Mouse (Mus musculus) yolk sac, embryonic 10.5 days (tissue): ENCODE measurements at regions not wholly inside any gene's neighbourhood (a gene's known extent, or its start where the extent isn't known, plus 50 kb on each side); places are given as distances from the start of the nearest gene placed in this dataset.

ENCODE experiments used
- DNase-seq: peaks from one replicate; pipeline ENCODE4 v3.0.0-alpha.2; 2017; ENCODE audit warnings: low spot score

GRCm38 (mm10) chr1:13941351-13941750 lies 2151.8 kb downstream of the 4930444P10Rik start:
- no peak for DNase-seq

GRCm38 (mm10) chr1:13938344-13938743 lies 2154.8 kb downstream of the 4930444P10Rik start:
- no peak for DNase-seq

GRCm38 (mm10) chr1:13935938-13936491 lies 2157.1 kb downstream of the 4930444P10Rik start:
- DNase-seq = no peak

- DNase-seq = no peak
Measured at GRCm38 (mm10) chr1:13928679-13929078, 2164.4 kb downstream of the 4930444P10Rik start.

- DNase-seq = no peak
Measured at GRCm38 (mm10) chr1:13927964-13928363, 2165.2 kb downstream of the 4930444P10Rik start.

GRCm38 (mm10) chr1:13925994-13926393 lies 2167.1 kb downstream of the 4930444P10Rik start:
- DNase-seq = no peak

- no peak for DNase-seq
Measured at GRCm38 (mm10) chr1:13915216-13915615, 2177.9 kb downstream of the 4930444P10Rik start.

GRCm38 (mm10) chr1:13879126-13879525 lies 2214.0 kb downstream of the 4930444P10Rik start:
- DNase-seq = no peak

- no peak for DNase-seq
Measured at GRCm38 (mm10) chr1:13873925-13874324, 2219.2 kb downstream of the 4930444P10Rik start.

- DNase-seq = no peak
Measured at GRCm38 (mm10) chr1:13872536-13872935, 2220.6 kb downstream of the 4930444P10Rik start.

GRCm38 (mm10) chr1:13870631-13871286 lies 2222.4 kb downstream of the 4930444P10Rik start:
- DNase-seq = no peak

GRCm38 (mm10) chr1:13865713-13866112 lies 2227.4 kb downstream of the 4930444P10Rik start:
- no peak for DNase-seq

- DNase-seq = no peak
Measured at GRCm38 (mm10) chr1:13863712-13864111, 2229.4 kb downstream of the 4930444P10Rik start.

GRCm38 (mm10) chr1:13861070-13861511 lies 2232.0 kb downstream of the 4930444P10Rik start:
- no peak for DNase-seq

GRCm38 (mm10) chr1:13860469-13860868 lies 2232.7 kb downstream of the 4930444P10Rik start:
- DNase-seq = no peak

GRCm38 (mm10) chr1:13859723-13860122 lies 2233.4 kb downstream of the 4930444P10Rik start:
- no peak for DNase-seq

GRCm38 (mm10) chr1:13858371-13859018 lies 2234.6 kb downstream of the 4930444P10Rik start:
- no peak for DNase-seq

- no peak for DNase-seq
Measured at GRCm38 (mm10) chr1:13856998-13857397, 2236.1 kb downstream of the 4930444P10Rik start.

GRCm38 (mm10) chr1:13851144-13851543 lies 2242.0 kb downstream of the 4930444P10Rik start:
- no peak for DNase-seq

- DNase-seq = no peak
Measured at GRCm38 (mm10) chr1:13849071-13849470, 2244.1 kb downstream of the 4930444P10Rik start.

GRCm38 (mm10) chr1:13846336-13846865 lies 2246.7 kb downstream of the 4930444P10Rik start:
- DNase-seq = no peak

- no peak for DNase-seq
Measured at GRCm38 (mm10) chr1:13840309-13840622, 2252.9 kb downstream of the 4930444P10Rik start.
